Mouse (Mus musculus) testis, postnatal 10 days (tissue): Measurements from ENCODE around the gene Cenpo.
A peak's percentile ranks its signal among the peaks of the same experiment; 100 is the strongest.

Experiments used
- DNase-seq: peaks from one replicate; pipeline ENCODE4 v3.0.0; 2021; ENCODE audit warnings: low spot score

The Cenpo gene

GRCm38 (mm10) chr12:4199271-4199670 lies 34.8 kb downstream of the Cenpo start:
- DNase-seq: no peak

DNA sequence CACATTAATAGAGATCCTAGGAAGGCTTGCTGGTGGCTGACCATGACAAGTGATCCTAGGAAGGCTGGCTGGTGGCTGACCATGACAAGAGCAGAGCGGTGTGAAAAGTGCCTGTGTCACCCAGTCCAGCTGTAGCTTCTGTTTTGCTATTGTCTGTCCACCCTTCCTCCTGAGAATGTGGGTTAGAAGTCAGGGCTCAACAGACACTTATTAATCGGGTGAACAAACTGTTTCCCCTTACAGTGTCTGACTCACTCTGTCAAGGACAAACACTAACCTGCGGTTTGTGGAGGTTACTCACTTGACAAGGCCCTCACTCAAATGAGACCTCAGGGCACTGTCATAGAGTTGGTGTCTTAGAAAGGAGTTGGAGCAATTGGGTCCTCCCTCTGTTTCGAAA lies 35.4 kb downstream of the Cenpo start:
- DNase-seq: no peak

GRCm38 (mm10) chr12:4194643-4195042 lies 39.5 kb downstream of the Cenpo start:
- no peak for DNase-seq

GRCm38 (mm10) chr12:4193025-4193740 lies 40.9 kb downstream of the Cenpo start:
- DNase-seq: no peak

- no peak for DNase-seq
Observed at GRCm38 (mm10) chr12:4192514-4192913, 41.6 kb downstream of the Cenpo start.

GRCm38 (mm10) chr12:4189060-4189447 lies 45.0 kb downstream of the Cenpo start:
- peak; percentile 65 for DNase-seq

GRCm38 (mm10) chr12:4188171-4189059 lies 45.7 kb downstream of the Cenpo start:
- DNase-seq: peak; percentile 71

DNA sequence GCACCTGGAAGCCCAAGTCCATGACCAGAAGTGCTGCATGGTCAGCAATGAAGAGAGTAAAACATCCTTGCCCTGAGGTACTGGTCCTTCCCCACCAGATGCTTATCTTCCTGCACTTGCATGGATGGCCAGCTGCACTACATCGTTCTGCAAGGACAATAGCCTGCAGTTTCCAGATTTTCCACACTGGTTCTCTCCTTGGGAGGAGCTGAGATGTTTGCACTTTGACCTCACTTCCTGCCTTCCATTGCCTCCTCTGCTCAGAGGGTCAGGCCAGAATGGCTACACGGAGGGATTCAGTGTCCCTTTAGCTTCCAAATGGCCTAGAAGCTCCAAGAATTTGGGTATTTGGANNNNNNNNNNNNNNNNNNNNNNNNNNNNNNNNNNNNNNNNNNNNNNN lies 49.4 kb downstream of the Cenpo start:
- no peak for DNase-seq

GRCm38 (mm10) chr12:4180507-4180906 lies 53.6 kb downstream of the Cenpo start:
- DNase-seq: no peak

- no peak for DNase-seq
Observed at GRCm38 (mm10) chr12:4179671-4180233, 54.3 kb downstream of the Cenpo start.

- no peak for DNase-seq
Observed at GRCm38 (mm10) chr12:4178839-4179238, 55.3 kb downstream of the Cenpo start.

DNA sequence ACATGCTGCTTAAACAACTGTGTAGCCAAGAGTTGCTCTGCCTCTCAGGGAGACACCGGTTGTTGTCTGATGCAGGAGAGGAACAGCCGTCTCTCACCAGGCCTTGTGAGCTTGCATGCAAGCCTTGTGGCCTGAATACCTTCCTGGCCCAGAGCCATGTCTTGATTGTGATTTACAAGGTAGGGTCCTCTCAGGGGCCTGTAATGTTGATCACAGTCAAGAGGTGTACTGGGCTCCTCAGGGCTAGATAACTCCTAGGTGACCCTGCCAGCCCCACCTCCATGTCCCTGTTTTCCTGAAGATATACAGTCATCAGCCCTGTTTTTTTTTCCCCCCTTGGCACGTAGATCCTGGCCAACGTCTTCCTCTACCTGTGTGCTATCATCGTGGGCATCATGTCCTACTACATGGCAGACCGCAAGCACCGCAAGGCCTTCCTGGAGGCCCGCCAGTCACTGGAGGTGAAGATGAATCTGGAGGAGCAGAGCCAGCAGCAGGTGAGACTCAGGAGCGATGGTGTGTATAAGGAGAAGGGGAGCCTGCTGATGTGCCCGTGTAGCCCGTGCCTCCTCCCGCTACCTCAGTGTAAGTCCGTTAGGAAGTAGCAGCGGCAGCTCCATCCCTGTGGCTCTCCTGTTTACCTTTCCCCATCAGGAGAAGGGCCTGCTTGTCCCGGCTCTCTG lies 60.8 kb downstream of the Cenpo start:
- no peak for DNase-seq

DNA sequence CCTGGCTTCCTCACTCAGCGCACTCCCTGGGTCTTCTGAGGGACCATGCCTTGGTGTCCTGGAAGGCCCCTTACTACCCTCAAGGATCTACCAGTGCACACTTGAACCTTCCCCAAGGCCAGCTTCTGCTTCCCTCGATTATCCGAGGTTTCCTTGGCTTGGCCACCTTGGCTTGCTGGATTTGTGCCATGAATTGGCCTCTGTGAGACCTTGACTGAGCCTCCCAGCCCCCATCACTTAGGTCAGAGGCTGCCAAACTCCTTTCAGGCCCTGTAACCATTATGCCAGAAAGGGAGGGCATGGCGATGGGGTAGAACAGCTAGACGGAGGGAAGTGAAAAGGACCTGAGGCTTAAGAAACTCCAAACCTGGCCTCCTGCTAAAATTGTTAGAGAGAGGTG lies 64.5 kb downstream of the Cenpo start:
- no peak for DNase-seq

DNA sequence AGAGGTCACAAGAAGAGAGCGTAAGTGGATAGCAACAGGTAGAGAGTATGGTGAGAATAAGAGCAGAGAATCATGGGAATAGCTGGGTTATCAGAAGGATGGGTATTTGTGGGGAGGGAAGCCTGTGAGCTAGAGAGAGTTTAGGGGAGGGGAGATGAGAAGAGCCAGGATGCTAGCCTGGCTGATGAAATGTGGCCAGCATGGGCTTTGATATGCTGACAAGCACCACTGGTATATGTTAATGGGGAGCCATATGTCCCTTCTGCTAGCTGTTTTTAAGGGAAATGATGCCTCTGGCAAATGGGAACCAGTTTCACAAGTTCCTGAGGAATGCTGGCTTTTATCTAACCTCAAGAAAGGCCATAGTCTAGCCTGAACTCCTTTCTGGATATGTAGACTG lies 65.0 kb downstream of the Cenpo start:
- DNase-seq: no peak

- no peak for DNase-seq
Observed at GRCm38 (mm10) chr12:4166970-4167369, 67.1 kb downstream of the Cenpo start.

DNA sequence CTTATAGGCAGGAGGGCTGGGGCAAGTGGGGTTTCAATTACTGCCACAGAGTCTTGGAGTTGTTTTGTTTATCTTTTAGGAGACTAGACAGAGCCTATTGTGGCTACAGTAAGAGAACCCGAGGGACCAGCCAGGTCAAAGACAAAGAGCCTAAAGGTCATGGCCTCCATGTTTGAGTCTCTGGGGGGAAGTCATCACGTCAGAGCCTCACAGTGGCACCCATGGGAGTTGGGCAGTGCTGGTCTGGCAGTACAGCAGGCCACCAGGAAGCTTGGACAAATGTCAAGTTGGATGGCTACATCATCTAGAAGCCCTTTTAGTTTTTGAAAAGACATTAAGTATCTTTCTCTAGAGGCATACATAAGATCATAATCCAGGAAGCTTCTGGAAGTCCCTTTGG lies 71.2 kb downstream of the Cenpo start:
- DNase-seq: no peak

- DNase-seq: no peak
Observed at GRCm38 (mm10) chr12:4160322-4160721, 73.8 kb downstream of the Cenpo start.

- no peak for DNase-seq
Observed at GRCm38 (mm10) chr12:4158868-4159632, 75.0 kb downstream of the Cenpo start.

GRCm38 (mm10) chr12:4158179-4158578 lies 75.9 kb downstream of the Cenpo start:
- no peak for DNase-seq

GRCm38 (mm10) chr12:4157466-4157865 lies 76.6 kb downstream of the Cenpo start:
- no peak for DNase-seq

GRCm38 (mm10) chr12:4151969-4152368 lies 82.1 kb downstream of the Cenpo start:
- no peak for DNase-seq

GRCm38 (mm10) chr12:4150936-4151335 lies 83.2 kb downstream of the Cenpo start:
- DNase-seq: no peak
